Mouse (Mus musculus) ES-E14 (cell line): Measurements from ENCODE around the gene Spon1.

Experiments
- ZC3H11A ChIP-seq: IDR thresholded peaks from 2 replicates; pipeline ENCODE4 v1.6.1; 2012; ENCODE audit warnings: low read depth, mild to moderate bottlenecking, inconsistent platforms, low read length, borderline replicate concordance
- ZNF384 ChIP-seq: IDR thresholded peaks from 2 replicates; pipeline ENCODE4 v1.6.1; 2012; ENCODE audit warnings: low read depth, low read length, inconsistent platforms

DNA sequence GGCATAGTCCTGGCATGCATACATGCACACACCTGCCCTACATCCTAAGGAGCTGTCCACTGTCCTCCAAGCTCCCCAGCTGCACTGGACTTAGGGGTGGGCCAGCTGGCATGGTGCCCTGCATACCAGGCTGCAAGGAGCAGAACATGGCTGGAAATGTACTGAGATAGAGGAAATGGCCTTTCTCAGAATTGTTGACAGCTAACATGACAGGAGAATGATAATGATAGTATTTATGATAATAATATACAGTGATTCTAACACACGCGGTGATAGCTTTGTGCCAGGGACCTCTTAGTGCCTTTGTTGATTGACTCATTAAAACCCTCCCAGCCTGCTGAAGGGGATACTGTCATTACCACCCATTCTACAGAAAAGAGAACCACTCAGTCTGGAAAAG, 54.4 kb downstream of the Spon1 start:
- TF ChIP-seq ZNF384 = no peak
- TF ChIP-seq ZC3H11A = no peak
